Mouse (Mus musculus): ENCODE data around the gene Rarg. TPM values are rescaled to one million over a fixed set of nuclear protein-coding genes. Genes with fewer than 3 reads are reported as not detected.

The Rarg gene
- polyA plus RNA-seq, 1 experiment from 2014 or later = 2.5 TPM

DNA sequence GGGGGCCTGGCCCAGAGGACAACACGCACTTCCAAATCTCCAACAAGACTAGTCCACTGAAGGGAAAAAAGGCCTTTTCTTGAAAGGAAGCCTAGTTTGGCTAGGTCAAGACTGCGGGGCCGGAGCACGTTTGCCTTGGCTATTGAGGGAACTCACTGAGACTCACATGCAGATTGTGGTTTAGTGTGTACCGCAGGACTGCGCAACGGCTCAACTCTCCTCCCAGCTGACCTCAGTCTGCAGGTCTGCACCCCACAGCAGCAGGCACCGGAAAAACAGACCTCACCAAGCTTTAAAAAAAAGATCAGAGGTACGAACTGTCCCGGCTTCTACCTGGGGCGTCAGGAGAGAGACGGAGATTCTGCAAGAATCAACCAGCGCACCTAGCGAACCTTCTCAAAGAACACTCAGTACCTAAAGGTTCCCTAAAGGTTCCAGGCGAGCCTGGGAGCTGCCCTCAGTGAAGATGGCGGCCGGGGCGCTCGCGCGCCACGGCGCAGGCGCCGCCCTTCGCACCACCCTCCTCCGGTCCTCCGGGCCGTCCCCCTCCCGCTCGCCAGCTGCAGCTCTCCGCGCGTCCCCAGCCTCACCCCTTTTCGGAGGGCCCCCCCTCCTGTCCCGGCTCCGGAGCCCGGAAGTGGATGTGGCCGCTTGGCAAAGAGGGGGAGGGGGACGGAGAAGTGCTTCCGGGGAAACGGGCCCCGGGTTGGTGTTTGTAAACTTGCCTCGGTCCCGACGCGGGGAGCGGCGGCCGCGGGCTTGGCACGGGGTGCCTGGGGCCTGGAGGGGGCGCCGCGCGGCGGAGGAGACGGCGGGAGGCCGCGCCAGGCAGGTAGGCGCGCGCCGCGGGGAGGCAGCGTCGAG is 54.1 kb downstream of the Rarg start, which contains the start of gene Zfp740:
Zfp740 (plus strand) TSS at position 279 of the 864 bp plus-strand sequence.
- Histone ChIP-seq H3K4me1 (ENCODE audit: control insufficient read depth, low read depth, low read length) (peaks cover 19% of the 10 kb centered on the region), H3K9ac (ENCODE audit: low read depth, low read length) (peak within 1 kb of the TSS; percentile 93), H3K27ac (ENCODE audit: low read length) (peak within 1 kb of the TSS; percentile 97), H3K4me2 (ENCODE audit: low read depth, low read length) (peak within 1 kb of the TSS; percentile 84), H3K9me3 (replicated peaks; ENCODE audit: control insufficient read depth, low read length) (no peaks in the 10 kb centered on the region), H3K4me3 (ENCODE audit: low read depth, low read length) (peak within 1 kb of the TSS; percentile 91), H3K27me3 (ENCODE audit: control insufficient read depth, insufficient read depth, low read depth, low read length) (no peaks in the 10 kb centered on the region), H3K36me3 (ENCODE audit: control insufficient read depth, insufficient read depth) (peaks cover 15% of the 10 kb centered on the region)
- under 1% methylated on average over 64 of the region's 68 CpGs for WGBS (ENCODE audit: insufficient replicate concordance)
- ATAC-seq (ENCODE audit: low read depth) = peak; percentile 94

DNA sequence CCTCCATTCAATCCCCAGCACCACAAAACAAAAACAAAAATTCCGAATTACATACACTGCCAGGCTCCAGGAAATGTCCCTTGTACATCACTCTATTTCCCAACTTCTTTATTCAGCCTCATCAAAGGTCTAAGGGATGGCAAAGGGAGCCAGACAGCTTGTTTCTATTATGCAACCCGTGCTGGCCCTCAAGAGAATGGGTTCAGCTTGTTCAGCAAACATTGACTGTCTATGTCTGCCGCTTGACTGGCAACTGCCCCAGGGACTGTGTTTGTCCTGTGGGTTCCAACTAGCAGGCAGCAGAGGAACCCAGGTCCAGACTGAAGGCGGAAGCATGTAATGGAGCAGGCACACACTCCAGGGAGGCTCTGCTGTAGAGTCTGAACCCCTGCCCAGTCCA is 58.5 kb downstream of the Rarg start:
- Histone ChIP-seq H3K4me3 (ENCODE audit: low read depth, low read length) (no peak overlapping the region), H3K4me1 (ENCODE audit: control insufficient read depth, low read depth, low read length) (peaks cover 17% of the 10 kb centered on the region), H3K9me3 (replicated peaks; ENCODE audit: control insufficient read depth, low read length) (no peaks in the 10 kb centered on the region), H3K27me3 (ENCODE audit: control insufficient read depth, insufficient read depth, low read depth, low read length) (no peaks in the 10 kb centered on the region), H3K27ac (ENCODE audit: low read length) (peak overlapping the region; percentile 77), H3K4me2 (ENCODE audit: low read depth, low read length) (no peak overlapping the region), H3K36me3 (ENCODE audit: control insufficient read depth, insufficient read depth) (no peaks in the 10 kb centered on the region), H3K9ac (ENCODE audit: low read depth, low read length) (no peak overlapping the region)
- peak; percentile 19 for ATAC-seq (ENCODE audit: low read depth)
- 55% methylated on average over 4 of the region's 4 CpGs for WGBS (ENCODE audit: insufficient replicate concordance)

DNA sequence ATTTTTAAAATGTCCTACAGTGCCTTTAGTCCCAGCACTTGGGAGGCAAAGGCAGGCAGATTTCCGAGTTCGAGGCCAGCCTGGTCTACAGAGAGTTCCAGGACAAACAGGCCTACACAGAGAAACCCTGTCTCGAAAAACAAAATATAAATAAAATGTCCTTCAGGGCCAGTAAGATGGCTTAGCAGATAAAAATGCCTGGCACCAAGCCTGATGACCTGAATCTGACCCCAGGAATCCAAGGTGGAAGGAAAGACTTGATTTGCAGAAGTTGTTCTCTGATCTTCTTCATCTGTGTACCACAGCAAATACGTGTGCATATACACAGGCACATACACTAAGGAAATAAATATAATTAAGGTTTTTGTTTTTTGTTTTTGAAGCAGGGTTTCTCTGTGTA is 61.9 kb downstream of the Rarg start:
- Histone ChIP-seq H3K36me3 (ENCODE audit: control insufficient read depth, insufficient read depth) (no peaks in the 10 kb centered on the region), H3K9me3 (replicated peaks; ENCODE audit: control insufficient read depth, low read length) (no peaks in the 10 kb centered on the region), H3K27ac (ENCODE audit: low read length) (no peak overlapping the region), H3K27me3 (ENCODE audit: control insufficient read depth, insufficient read depth, low read depth, low read length) (no peaks in the 10 kb centered on the region), H3K4me1 (ENCODE audit: control insufficient read depth, low read depth, low read length) (peaks cover 13% of the 10 kb centered on the region), H3K9ac (ENCODE audit: low read depth, low read length) (no peak overlapping the region), H3K4me2 (ENCODE audit: low read depth, low read length) (no peak overlapping the region), H3K4me3 (ENCODE audit: low read depth, low read length) (no peak overlapping the region)
- ATAC-seq (ENCODE audit: low read depth) = no peak
- WGBS (ENCODE audit: insufficient replicate concordance) = 62% methylated on average over 4 of the region's 4 CpGs

DNA sequence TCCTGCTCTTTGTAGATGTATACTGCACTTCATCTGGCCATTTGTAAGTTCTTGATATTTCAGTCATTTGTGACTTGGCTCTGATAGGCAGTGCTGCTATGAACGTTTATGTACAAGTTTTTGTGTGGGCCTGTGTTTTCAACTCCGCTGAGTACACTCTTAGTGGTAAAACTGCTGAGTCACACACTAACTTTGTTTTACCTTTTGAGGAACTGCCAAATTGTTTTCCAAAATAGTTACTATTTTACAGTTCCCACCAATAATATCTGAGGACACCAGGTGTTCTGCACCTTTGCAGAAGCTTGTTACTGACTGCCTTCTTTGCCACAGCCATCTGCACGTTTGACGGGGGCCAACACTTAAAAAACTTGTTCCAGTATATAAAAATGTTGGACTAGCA is 62.9 kb downstream of the Rarg start:
- peak overlapping the region; percentile 51 for H3K27ac ChIP-seq (ENCODE audit: low read length)
- 28% methylated on average over 4 of the region's 4 CpGs for WGBS (ENCODE audit: insufficient replicate concordance)
- ATAC-seq (ENCODE audit: low read depth) = no peak
- H3K9ac ChIP-seq (ENCODE audit: low read depth, low read length) = no peak overlapping the region
- no peaks in the 10 kb centered on the region for H3K36me3 ChIP-seq (ENCODE audit: control insufficient read depth, insufficient read depth)
- no peak overlapping the region for H3K4me3 ChIP-seq (ENCODE audit: low read depth, low read length)
- peaks cover 16% of the 10 kb centered on the region for H3K4me1 ChIP-seq (ENCODE audit: control insufficient read depth, low read depth, low read length)
- no peaks in the 10 kb centered on the region for H3K9me3 ChIP-seq (replicated peaks; ENCODE audit: control insufficient read depth, low read length)
- H3K27me3 ChIP-seq (ENCODE audit: control insufficient read depth, insufficient read depth, low read depth, low read length) = no peaks in the 10 kb centered on the region
- H3K4me2 ChIP-seq (ENCODE audit: low read depth, low read length) = no peak overlapping the region

DNA sequence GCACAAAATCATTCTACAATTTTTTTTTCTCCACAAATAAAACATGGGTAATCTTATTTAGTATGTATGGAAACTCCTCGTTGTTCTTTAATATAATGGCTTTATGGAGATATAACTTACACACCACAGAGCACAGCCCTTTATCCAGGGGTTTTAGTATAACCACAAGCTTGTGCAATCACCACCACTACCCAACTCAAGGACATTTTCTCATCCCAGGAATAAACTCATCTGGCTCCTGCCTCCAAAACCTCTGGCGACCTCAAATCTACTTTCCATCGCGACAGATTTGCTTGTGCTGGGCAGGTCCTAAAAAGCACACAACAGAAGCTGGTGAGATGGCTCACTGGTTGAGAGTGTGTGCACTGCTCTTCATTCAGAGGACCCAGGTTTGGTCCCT is 63.7 kb downstream of the Rarg start:
- no peak overlapping the region for H3K4me3 ChIP-seq (ENCODE audit: low read depth, low read length)
- 54% methylated on average over 4 of the region's 4 CpGs for WGBS (ENCODE audit: insufficient replicate concordance)
- peak overlapping the region; percentile 15 for H3K27ac ChIP-seq (ENCODE audit: low read length)

DNA sequence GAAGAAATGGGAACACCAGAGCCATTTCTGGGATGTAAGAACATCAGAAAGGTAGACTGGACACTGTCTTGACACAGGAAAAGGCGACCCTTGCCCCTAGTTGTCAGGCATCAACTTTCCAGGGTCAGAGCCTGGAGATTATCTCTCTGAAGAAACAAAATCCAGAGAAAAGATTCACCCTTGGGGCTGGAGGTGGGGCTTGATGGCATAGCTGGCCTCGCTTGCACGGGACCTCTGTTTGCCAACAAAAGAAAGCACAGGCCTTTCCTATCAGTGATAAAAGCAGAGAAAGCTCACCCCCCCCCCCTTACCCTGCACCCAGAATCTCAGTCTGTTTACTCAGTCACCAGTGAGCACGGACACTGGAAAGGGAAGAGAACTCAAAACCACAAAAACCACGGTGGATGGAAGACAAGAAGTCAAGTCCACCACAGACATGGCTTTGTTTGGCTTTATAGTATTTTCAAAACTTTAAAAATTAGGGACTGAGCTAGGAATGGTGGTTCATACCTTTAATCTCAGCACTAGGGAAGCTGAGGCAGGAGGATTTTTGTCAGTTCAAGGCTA is 64.4 kb downstream of the Rarg start:
- no peak overlapping the region for H3K4me3 ChIP-seq (ENCODE audit: low read depth, low read length)
- H3K36me3 ChIP-seq (ENCODE audit: control insufficient read depth, insufficient read depth) = no peaks in the 10 kb centered on the region
- no peak overlapping the region for H3K9ac ChIP-seq (ENCODE audit: low read depth, low read length)
- peaks cover 16% of the 10 kb centered on the region for H3K4me1 ChIP-seq (ENCODE audit: control insufficient read depth, low read depth, low read length)
- no peaks in the 10 kb centered on the region for H3K27me3 ChIP-seq (ENCODE audit: control insufficient read depth, insufficient read depth, low read depth, low read length)
- no peak overlapping the region for H3K4me2 ChIP-seq (ENCODE audit: low read depth, low read length)
- peak overlapping the region; percentile 36 for H3K27ac ChIP-seq (ENCODE audit: low read length)
- ATAC-seq (ENCODE audit: low read depth) = no peak
- H3K9me3 ChIP-seq (replicated peaks; ENCODE audit: control insufficient read depth, low read length) = no peaks in the 10 kb centered on the region
- WGBS (ENCODE audit: insufficient replicate concordance) = 9% methylated on average over 5 of the region's 5 CpGs

More for the DNA sequence above, 63.7 kb downstream of the Rarg start:
- Histone ChIP-seq H3K9ac (ENCODE audit: low read depth, low read length) (no peak overlapping the region), H3K36me3 (ENCODE audit: control insufficient read depth, insufficient read depth) (no peaks in the 10 kb centered on the region), H3K9me3 (replicated peaks; ENCODE audit: control insufficient read depth, low read length) (no peaks in the 10 kb centered on the region), H3K4me1 (ENCODE audit: control insufficient read depth, low read depth, low read length) (peaks cover 16% of the 10 kb centered on the region), H3K4me2 (ENCODE audit: low read depth, low read length) (no peak overlapping the region), H3K27me3 (ENCODE audit: control insufficient read depth, insufficient read depth, low read depth, low read length) (no peaks in the 10 kb centered on the region)
- no peak for ATAC-seq (ENCODE audit: low read depth)

DNA sequence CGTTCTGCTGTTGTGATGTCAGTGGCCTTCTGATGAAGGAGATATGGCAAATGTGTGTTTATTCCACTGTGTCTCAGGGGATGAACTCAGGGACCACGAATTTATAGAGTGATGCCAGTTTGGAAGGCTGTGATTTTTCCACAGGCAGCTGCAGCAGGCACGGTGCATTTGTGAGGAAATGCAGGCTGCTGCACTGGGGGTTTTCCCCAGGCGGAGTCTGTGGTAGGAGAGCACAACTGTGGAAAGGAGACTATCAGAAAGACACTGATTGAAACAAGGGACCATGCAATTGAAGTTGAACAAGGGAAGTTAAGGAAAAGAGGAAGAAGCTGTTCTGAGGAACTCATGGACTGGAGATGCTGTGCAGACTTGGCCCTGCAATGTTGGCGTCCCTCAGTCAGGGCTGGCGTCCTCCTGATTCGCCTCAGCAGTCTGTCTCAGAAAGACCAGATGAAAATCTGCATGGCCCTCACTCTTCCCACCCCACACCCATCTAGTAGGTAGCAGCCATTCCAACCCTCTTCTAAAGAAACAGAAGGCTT is 65.0 kb downstream of the Rarg start:
- ATAC-seq (ENCODE audit: low read depth) = no peak

DNA sequence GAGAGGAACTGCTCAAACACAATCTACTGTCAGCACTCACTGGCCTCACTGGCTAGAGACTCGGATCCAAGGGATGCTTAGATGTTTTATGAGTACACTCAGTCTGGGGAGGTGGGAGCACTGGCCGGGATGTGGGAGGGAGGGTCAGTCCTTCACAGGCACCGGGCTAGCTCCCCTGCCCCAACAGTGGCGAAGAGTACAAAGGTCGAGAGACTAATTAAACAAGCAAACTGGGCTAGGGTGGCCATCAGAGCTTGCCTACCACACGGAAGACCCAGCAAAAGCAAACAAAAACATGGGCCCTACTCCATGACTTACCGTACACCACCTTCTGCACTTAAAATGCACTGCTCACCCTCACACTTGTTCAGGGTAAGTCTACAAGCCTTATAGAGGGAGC is 65.6 kb downstream of the Rarg start:
- Histone ChIP-seq H3K4me1 (ENCODE audit: control insufficient read depth, low read depth, low read length) (peaks cover 16% of the 10 kb centered on the region), H3K9me3 (replicated peaks; ENCODE audit: control insufficient read depth, low read length) (no peaks in the 10 kb centered on the region), H3K27me3 (ENCODE audit: control insufficient read depth, insufficient read depth, low read depth, low read length) (no peaks in the 10 kb centered on the region), H3K9ac (ENCODE audit: low read depth, low read length) (no peak overlapping the region), H3K36me3 (ENCODE audit: control insufficient read depth, insufficient read depth) (no peaks in the 10 kb centered on the region), H3K27ac (ENCODE audit: low read length) (peak overlapping the region; percentile 49), H3K4me3 (ENCODE audit: low read depth, low read length) (no peak overlapping the region), H3K4me2 (ENCODE audit: low read depth, low read length) (no peak overlapping the region)
- 55% methylated on average over 7 of the region's 7 CpGs for WGBS (ENCODE audit: insufficient replicate concordance)
- ATAC-seq (ENCODE audit: low read depth) = peak; percentile 49

More for the DNA sequence above, 65.0 kb downstream of the Rarg start:
- no peak overlapping the region for H3K4me2 ChIP-seq (ENCODE audit: low read depth, low read length)
- H3K27me3 ChIP-seq (ENCODE audit: control insufficient read depth, insufficient read depth, low read depth, low read length) = no peaks in the 10 kb centered on the region
- no peak overlapping the region for H3K9ac ChIP-seq (ENCODE audit: low read depth, low read length)
- no peaks in the 10 kb centered on the region for H3K9me3 ChIP-seq (replicated peaks; ENCODE audit: control insufficient read depth, low read length)
- peak overlapping the region; percentile 36 for H3K27ac ChIP-seq (ENCODE audit: low read length)
- H3K36me3 ChIP-seq (ENCODE audit: control insufficient read depth, insufficient read depth) = no peaks in the 10 kb centered on the region
- 24% methylated on average over 7 of the region's 7 CpGs for WGBS (ENCODE audit: insufficient replicate concordance)
- no peak overlapping the region for H3K4me3 ChIP-seq (ENCODE audit: low read depth, low read length)
- H3K4me1 ChIP-seq (ENCODE audit: control insufficient read depth, low read depth, low read length) = peaks cover 16% of the 10 kb centered on the region

DNA sequence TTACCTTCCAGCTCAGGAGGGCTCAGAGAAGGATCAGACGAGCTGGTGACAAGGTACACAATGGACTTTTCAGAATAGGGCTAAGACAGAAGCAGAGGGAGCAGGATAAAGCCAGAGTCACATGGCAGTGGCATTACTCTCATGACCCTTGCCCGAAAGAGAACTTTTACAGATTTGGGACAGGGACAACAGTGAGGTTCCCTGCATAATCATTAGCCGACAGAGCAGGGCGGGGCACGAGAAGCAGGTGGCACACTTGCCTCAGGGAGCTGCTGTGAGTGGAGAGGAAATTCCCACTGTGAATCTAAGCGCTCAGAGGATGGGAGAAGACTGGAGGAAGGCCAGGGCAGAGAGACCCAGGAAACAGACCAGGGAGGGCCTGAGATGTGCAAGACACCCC is 68.4 kb downstream of the Rarg start:
- Histone ChIP-seq H3K4me3 (ENCODE audit: low read depth, low read length) (peak overlapping the region; percentile 39), H3K4me2 (ENCODE audit: low read depth, low read length) (peak overlapping the region; percentile 33), H3K27ac (ENCODE audit: low read length) (peak overlapping the region; percentile 34; the same call in 1 of the 2 replicates), H3K9me3 (replicated peaks; ENCODE audit: control insufficient read depth, low read length) (no peaks in the 10 kb centered on the region), H3K4me1 (ENCODE audit: control insufficient read depth, low read depth, low read length) (peaks cover 11% of the 10 kb centered on the region), H3K36me3 (ENCODE audit: control insufficient read depth, insufficient read depth) (no peaks in the 10 kb centered on the region), H3K9ac (ENCODE audit: low read depth, low read length) (peak overlapping the region; percentile 40; the same call in 1 of the 2 replicates), H3K27me3 (ENCODE audit: control insufficient read depth, insufficient read depth, low read depth, low read length) (no peaks in the 10 kb centered on the region)
- WGBS (ENCODE audit: insufficient replicate concordance) = 34% methylated on average over 6 of the region's 6 CpGs
- peak; percentile 53 for ATAC-seq (ENCODE audit: low read depth)

Measured in liver, embryonic 16.5 days (tissue).